Mouse (Mus musculus) mammary gland, adult 2 months (tissue): ENCODE results near the gene Taar7e. TPM values are rescaled to one million over a fixed set of nuclear protein-coding genes. Genes with fewer than 3 reads are reported as not detected.

Experiments
- polyA plus RNA-seq: library from polyadenylated mRNA; depleted of rRNA; stranded (reverse); fragments of >200 nt; gene quantifications from 2 replicates; pipeline ENCODE4 v1.2.3, GENCODE M21; 2012; ENCODE audit warnings: low replicate concordance; rRNA removed

Gene Taar7e
- not detected in 2 replicates for polyA plus RNA-seq

DNA sequence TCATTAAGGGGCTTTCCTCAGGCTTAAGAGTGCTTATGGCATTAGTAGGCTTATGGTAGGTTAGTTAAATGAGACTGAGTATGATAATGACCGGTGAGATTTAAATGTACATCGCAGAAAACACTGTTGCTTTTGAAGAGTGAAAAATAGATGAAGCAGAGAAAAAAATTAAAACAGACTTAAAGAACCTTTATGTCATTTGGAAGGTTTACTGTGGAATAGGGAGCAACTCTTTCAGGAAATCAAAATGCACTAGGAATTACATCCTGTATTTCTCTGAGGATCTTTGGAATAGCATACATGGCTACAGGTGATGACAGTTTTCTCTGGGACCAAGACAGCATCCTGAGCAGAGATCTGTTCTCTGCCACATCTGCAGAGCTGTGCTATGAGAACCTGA lies at the start of gene Taar7e:
Gene Taar7e, plus strand, starts transcription at position 301 of the 400 bp plus-strand sequence.

DNA sequence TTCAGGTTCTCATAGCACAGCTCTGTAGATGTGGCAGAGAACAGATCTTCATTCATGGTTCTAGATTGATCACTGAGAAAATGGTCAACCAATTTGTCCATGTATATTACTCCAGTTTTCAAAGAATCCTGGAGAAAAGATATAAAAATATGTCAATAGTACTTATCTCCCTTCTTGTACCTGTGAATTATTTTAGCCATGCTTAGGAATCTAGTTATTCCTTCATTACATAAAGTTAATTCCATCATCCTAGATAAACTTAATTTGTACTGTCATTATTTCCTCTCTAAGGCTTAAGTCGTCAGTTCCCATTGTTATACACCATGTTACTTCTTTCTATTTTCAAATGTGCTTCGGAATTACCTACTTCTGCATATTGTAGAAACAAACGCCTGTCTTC lies 44.0 kb upstream of the Taar7e start, which contains the start of gene Taar7a:
Gene Taar7a, minus strand, starts transcription at position 101 of the 400 bp plus-strand sequence.

DNA sequence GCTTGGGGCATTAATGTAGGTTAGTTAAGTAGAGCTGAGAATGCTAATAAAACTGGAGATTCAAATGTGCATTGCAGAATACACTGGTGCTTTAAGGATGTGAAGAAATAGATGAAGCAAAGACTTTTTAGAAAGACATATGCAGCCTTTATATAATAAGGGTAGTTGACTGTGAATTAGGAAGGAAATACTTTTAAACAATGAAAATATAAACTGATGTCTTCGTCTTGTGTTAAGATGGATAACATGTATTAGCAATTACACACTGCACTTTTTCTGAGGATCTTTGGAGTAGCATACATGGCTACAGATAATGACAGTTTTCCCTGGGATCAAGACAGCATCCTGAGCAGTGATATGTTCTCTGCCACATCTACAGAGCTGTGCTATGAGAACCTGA lies 37.8 kb upstream of the Taar7e start, which contains the start of gene Taar7b:
Gene Taar7b, plus strand, starts transcription at position 301 of the 400 bp plus-strand sequence.

DNA sequence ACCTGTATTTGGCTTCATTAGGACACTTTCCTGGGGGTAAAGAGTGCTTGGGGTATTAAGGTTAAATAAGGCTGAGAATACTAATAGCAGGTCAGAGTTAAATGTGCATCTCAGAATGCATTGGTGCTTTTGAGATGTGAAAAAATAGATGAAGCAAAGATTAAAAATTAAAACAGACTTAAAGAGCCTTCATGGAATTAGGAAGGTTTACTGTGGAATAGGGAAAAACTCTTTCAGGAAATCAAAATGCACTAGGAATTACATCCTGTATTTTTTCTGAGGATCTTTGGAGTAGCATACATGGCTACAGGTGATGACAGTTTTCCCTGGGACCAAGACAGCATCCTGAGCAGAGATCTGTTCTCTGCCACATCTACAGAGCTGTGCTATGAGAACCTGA lies 10.5 kb upstream of the Taar7e start, which contains the start of gene Taar7d:
Gene Taar7d, plus strand, starts transcription at position 301 of the 400 bp plus-strand sequence.

DNA sequence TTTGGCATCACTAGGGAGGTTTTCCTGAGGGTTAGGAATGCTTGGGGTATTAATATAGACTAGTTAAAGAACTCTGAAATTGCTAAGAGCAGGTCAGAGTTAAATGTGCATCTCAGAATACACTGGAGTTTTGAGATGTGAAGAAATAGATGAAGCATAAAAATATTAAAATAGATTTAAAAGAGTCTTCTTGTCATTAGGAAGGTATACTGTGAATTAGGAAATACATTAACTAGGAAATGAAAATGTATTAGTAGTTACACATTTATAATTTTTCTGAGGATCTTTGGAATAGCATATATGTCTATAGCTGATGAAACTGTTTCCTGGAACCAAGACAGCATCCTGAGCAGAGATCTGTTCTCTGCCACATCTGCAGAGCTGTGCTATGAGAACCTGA lies 11.8 kb downstream of the Taar7e start, which contains the start of gene Taar7f:
Gene Taar7f, plus strand, starts transcription at position 301 of the 400 bp plus-strand sequence.

DNA sequence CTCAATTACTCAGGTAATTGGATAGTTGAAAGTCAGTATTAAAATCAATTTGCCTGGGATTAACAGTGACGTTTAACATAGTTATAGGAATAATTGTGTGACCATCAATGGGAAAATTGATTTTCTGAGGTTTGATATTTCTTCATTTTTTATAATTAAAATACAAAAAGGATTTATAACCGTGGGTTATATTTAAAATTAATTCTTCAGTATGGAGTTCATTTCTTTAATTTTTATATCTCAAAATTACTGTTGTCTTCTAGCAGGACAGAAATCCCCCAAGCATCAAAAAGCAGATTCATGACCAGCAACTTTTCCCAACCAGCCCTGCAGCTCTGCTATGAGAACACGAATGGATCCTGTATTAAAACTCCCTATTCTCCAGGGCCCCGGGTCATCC lies 38.8 kb downstream of the Taar7e start, which contains the start of gene Taar8a:
Gene Taar8a, plus strand, starts transcription at position 301 of the 400 bp plus-strand sequence.

Other genes with a start within 250 kb of the Taar7e start
- gene Slc18b1, start 240.6 kb upstream of the Taar7e start, polyA plus RNA-seq, result 15.1 and 22.6 TPM in 2 replicates
- 5.4 and 10.9 TPM in 2 replicates for gene Vnn3, start 186.2 kb upstream of the Taar7e start, polyA plus RNA-seq
- 1.6 and 3.9 TPM in 2 replicates for gene Vnn1, start 142.9 kb upstream of the Taar7e start, polyA plus RNA-seq
- not detected in 2 replicates for gene Taar1, start 117.3 kb upstream of the Taar7e start, polyA plus RNA-seq
- not detected in 2 replicates for gene Taar2, start 99.0 kb upstream of the Taar7e start, polyA plus RNA-seq
- not detected in 2 replicates for gene Taar3, start 88.1 kb upstream of the Taar7e start, polyA plus RNA-seq
- not detected in 2 replicates for gene Taar4, start 77.1 kb upstream of the Taar7e start, polyA plus RNA-seq
- not detected in 2 replicates for gene Taar5, start 66.9 kb upstream of the Taar7e start, polyA plus RNA-seq
- not detected in 2 replicates for gene Taar6, start 52.0 kb upstream of the Taar7e start, polyA plus RNA-seq
- gene Taar7a, start 44.1 kb upstream of the Taar7e start, polyA plus RNA-seq, result not detected in 2 replicates
- gene Taar7b, start 37.7 kb upstream of the Taar7e start, polyA plus RNA-seq, result not detected in 2 replicates
- not detected in 2 replicates for gene Taar7d, start 10.4 kb upstream of the Taar7e start, polyA plus RNA-seq
- gene Taar7f, start 11.9 kb downstream of the Taar7e start, polyA plus RNA-seq, result not detected in 2 replicates
- not detected in 2 replicates for gene Taar8a, start 38.9 kb downstream of the Taar7e start, polyA plus RNA-seq
- gene Taar8b, start 54.7 kb downstream of the Taar7e start, polyA plus RNA-seq, result not detected in 2 replicates
- gene Taar8c, start 64.3 kb downstream of the Taar7e start, polyA plus RNA-seq, result not detected in 2 replicates
- not detected in 2 replicates for gene Taar9, start 71.9 kb downstream of the Taar7e start, polyA plus RNA-seq
- 28.8 and 34.8 TPM in 2 replicates for gene Stx7, start 111.7 kb downstream of the Taar7e start, polyA plus RNA-seq
- gene Moxd1, start 185.9 kb downstream of the Taar7e start, polyA plus RNA-seq, result 5.7 and 19.1 TPM in 2 replicates